Mouse (Mus musculus) cerebellum, adult 2 months (tissue): ENCODE data around the gene Mreg.
"Not testable (repeated sequence)": the region's sequence is repeated elsewhere in the genome, so short reads cannot be mapped to it uniquely, and the experiment has no call there.

Source experiments
- CTCF ChIP-seq: fragments of 200-500 bp; IDR thresholded peaks from 2 replicates; pipeline ENCODE4 v1.5.1; 2011; ENCODE audit warnings: low read depth, mild to moderate bottlenecking, control low read depth, low read length, moderate library complexity, borderline replicate concordance; ENCODE audit not compliant: insufficient read depth
- POLR2A ChIP-seq: fragments of 200-500 bp; IDR thresholded peaks from 2 replicates; pipeline ENCODE4 v1.6.1; 2011; ENCODE audit warnings: low read length, control low read depth, borderline replicate concordance; ENCODE audit not compliant: insufficient read depth

DNA sequence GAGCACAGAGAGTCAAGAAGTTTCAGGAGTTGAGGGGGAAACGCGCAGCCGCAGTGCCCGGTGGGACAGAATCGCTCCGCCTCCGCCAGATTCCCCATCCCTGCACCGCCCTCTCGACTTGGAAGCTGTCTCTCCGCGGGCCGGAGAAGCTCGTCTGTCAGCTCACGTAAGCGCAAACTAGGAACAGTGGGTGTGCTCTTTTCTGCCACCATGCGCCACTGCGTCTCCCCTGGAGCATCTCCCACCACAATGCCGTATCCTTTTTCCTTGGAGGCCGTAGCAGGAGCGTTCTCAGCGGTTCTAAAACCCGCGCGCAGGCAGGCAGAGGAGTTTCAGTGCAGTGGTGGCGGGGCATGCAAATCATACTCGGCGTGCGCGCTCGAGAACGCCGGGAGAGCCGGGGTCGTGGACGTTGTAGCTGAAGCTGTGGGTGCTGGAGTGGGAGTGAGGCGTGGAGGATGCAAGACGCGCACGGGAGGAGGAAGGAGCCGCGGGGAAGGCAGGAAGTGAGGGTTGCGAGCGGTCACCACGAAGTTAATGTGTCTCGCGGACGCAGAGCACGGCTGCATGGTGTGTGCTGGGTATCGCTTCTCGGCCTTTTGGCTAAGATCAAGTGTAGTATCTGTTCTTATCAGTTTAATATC lies 24.4 kb upstream of the Mreg start:
- TF ChIP-seq POLR2A = peak; percentile 69; the same call in 1 of the 2 replicates
- not testable (repeated sequence) for TF ChIP-seq CTCF
